Mouse (Mus musculus): ENCODE measurements around the gene Ppy. TPM values are rescaled to one million over a fixed set of nuclear protein-coding genes. Genes with fewer than 3 reads are reported as not detected.

The Ppy gene
- polyA plus RNA-seq (2021; fragmentation: Nextera tagmentation) = not detected in 2 replicates
- long read RNA-seq, experiment 1 = 0 reads
- long read RNA-seq, experiment 2 = 0 reads

DNA sequence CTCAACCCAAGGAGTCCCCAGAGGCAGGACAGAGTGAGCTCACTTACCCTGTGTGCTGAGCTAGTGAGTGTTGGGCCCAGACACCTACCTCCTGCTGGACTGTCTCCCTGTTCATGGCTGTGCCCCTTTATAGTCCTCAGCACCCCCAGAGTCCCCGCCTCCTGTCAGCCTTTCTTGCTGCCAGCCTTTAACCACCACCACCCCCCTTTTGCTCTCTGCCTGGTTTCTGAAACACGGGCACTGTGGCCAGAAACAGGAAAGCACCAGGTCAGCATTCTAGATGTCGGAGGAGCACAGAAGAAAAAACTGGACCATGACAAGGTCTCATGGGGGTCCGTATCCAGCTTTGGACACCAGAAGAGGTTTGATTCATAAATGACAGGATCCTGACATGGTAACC, at the start of gene Ppy:
TSS of gene Ppy (minus strand) at position 101 of the 400 bp plus-strand sequence.

DNA sequence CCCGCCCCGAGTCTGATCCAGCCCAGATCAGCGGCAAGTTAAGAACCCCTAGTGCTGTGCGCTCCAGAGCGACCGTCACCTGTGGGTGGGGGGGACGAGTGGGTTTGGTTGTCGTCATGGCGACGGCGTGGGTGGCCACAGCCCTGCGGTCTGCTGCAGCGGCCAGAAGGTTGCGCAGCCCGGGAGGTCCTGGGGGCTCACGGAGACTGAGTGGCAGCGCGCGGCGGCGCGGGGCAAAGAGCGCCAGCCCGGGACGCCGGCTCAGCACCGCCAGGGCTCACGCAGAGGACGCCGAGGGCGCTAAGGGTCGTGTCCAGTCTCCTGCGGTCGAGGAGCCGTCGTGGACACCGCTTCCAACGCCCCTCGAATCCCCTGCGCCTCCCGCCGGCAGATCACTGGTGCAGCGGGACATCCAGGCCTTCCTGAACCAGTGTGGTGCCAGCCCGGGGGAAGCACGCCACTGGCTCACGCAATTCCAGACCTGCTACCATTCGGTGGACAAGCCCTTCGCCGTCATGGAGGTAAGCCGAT, 44.4 kb upstream of the Ppy start, which contains the start of gene Nags:
TSS of gene Nags (plus strand) at position 43 of the 531 bp plus-strand sequence.

GRCm38 (mm10) chr11:102107732-102108131, 6.6 kb upstream of the Ppy start, which contains the start of gene Pyy:
Gene Pyy (minus strand): TSS chr11:102107832.

DNA sequence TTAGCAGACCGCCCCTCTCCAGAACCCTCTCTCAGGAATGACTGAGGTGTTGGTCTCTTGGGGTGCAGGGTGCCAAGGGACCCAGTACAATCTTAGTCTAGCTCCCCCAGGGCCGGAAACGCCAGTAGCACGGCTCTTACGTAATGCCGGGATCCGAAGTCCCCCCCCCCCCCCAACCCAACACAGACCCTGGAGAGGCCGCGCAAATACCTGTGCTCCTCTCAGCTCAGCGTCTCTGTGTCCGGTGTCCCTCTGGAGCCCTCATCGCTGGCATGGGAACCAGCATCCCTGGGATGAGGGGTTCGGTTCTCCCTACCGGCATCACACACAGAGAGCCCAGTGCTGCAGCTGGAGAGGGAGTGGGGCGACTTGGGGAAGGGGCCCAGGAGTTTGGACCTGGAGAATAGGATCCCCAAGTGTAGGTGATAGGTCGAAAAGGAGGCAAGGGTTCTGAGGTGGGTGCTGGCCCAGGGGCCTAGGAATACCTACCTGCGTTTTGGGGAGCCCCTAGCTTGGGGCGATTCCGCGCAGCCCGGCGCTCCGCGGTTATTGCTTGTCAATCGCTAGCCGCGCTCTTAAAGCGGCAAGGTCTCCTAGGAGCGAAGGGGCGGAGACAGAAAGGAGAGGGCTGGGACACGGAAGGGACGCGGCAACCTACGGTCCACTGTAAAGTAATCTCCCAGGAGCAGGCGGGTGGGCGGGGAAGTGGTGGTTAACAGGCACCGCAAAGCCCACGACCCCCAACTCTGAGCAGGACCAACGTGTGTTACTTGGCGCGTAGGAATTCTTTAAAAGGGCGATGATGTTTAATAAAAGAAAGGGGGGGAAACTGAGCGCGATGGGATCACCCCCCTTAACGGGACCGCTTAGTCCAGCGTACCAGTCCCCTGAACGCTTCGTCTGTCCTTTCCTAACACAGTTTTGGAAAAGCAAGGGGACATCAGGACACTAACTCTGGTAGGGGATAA, 12.9 kb downstream of the Ppy start, which contains the start of gene Mpp2:
TSS of gene Mpp2 (minus strand) at position 585 of the 968 bp plus-strand sequence.

Other genes with a start within 250 kb of the Ppy start
- gene Meox1, start 206.9 kb downstream of the Ppy start, polyA plus RNA-seq (2021; fragmentation: Nextera tagmentation) = 0.34 and 0.59 TPM in 2 replicates
- gene Sost, start 134.3 kb downstream of the Ppy start, polyA plus RNA-seq (2021; fragmentation: Nextera tagmentation) = not detected in 2 replicates
- not detected in 2 replicates for gene Cfap97d1, start 117.0 kb downstream of the Ppy start, polyA plus RNA-seq (2021; fragmentation: Nextera tagmentation)
- 261 and 289 TPM in 2 replicates for gene Dusp3, start 114.3 kb downstream of the Ppy start, polyA plus RNA-seq (2021; fragmentation: Nextera tagmentation)
- gene Mpp3, start 72.9 kb downstream of the Ppy start, polyA plus RNA-seq (2021; fragmentation: Nextera tagmentation) = 24.1 and 29.1 TPM in 2 replicates
- 0.13 TPM in 1 of 2 replicates, not detected in the other for gene Cd300lg, start 59.8 kb downstream of the Ppy start, polyA plus RNA-seq (2021; fragmentation: Nextera tagmentation)
- gene Mpp2, start 12.8 kb downstream of the Ppy start, polyA plus RNA-seq (2021; fragmentation: Nextera tagmentation) = 31.0 and 37.4 TPM in 2 replicates
- gene Pyy, start 6.5 kb upstream of the Ppy start, polyA plus RNA-seq (2021; fragmentation: Nextera tagmentation) = not detected in 2 replicates
- gene Nags, start 44.2 kb upstream of the Ppy start, polyA plus RNA-seq (2021; fragmentation: Nextera tagmentation) = 0.06 TPM in 1 of 2 replicates, not detected in the other
- 35.3 and 47.1 TPM in 2 replicates for gene Tmem101, start 55.1 kb upstream of the Ppy start, polyA plus RNA-seq (2021; fragmentation: Nextera tagmentation)
- gene Lsm12, start 84.0 kb upstream of the Ppy start, polyA plus RNA-seq (2021; fragmentation: Nextera tagmentation) = 91.0 and 105 TPM in 2 replicates
- 24.1 and 27.0 TPM in 2 replicates for gene G6pc3, start 88.3 kb upstream of the Ppy start, polyA plus RNA-seq (2021; fragmentation: Nextera tagmentation)
- 47.8 and 66.9 TPM in 2 replicates for gene Hdac5, start 128.8 kb upstream of the Ppy start, polyA plus RNA-seq (2021; fragmentation: Nextera tagmentation)
- gene BC030867, start 147.6 kb upstream of the Ppy start, polyA plus RNA-seq (2021; fragmentation: Nextera tagmentation) = 1.4 and 1.6 TPM in 2 replicates
- 0.82 and 1.2 TPM in 2 replicates for gene Asb16, start 167.4 kb upstream of the Ppy start, polyA plus RNA-seq (2021; fragmentation: Nextera tagmentation)
- 81.4 and 90.6 TPM in 2 replicates for gene Tmub2, start 183.6 kb upstream of the Ppy start, polyA plus RNA-seq (2021; fragmentation: Nextera tagmentation)
- 11.1 and 20.7 TPM in 2 replicates for gene Atxn7l3, start 195.3 kb upstream of the Ppy start, polyA plus RNA-seq (2021; fragmentation: Nextera tagmentation)
- 42.1 and 43.3 TPM in 2 replicates for gene Ubtf, start 218.4 kb upstream of the Ppy start, polyA plus RNA-seq (2021; fragmentation: Nextera tagmentation)

Measured in left cerebral cortex, adult 6 months (tissue).